Mouse (Mus musculus): ENCODE results near the gene Ttpal.

DNA sequence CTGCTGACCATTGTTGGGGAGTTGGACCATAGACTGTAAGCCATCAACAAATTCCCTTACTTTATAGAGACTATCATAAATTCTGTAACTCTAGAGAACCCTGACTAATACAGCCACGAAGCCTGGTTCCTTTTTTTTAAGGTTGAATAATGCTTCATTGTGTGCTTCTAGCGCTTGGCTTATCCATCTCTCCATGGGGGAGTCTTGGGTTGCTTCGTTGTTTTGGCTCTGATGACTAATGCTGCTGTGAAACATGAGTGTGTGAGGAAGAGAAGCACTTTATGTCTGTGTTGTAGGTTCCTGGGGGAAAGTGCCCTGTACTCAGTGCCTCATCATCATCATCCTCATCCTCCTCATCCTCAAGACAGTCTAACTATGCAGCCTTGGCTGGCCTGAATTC is 61.8 kb downstream of the Ttpal start:
- TF ChIP-seq POLR2A (IDR thresholded peaks at IDR 0.05; ENCODE audit: low read depth, low read length) (no peak), CTCF (IDR thresholded peaks at IDR 0.05; ENCODE audit: borderline replicate concordance, insufficient read depth, low read length) (no peak)

Measured in embryonic fibroblast, embryonic 13.5 days (primary cell).